Mouse (Mus musculus): ENCODE measurements around the gene 4932414N04Rik.
A peak's percentile ranks its signal among the peaks of the same experiment; 100 is the strongest.
"Not testable (repeated sequence)": the region's sequence is repeated elsewhere in the genome, so short reads cannot be mapped to it uniquely, and the experiment has no call there.

The 4932414N04Rik gene

DNA sequence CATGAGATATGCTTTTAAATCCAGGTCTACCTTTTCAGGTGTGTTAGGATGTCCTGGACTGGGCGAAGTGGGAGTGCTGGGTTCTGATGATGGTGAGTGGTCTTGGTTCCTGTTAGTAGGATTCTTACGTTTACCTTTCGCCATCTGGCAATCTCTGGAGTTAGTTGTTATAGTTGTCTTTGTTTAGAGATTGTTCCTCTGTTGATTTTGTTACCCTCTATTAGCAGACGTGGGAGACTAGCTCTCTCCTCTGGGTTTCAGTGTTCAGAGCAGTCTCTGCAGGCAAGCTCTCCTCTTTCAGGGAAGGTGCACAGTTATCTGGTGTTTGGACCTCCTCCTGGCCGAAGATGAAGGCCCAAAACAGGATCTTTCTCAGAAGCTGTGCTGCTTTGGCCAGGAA lies at the start of gene 4932414N04Rik:
Gene 4932414N04Rik, plus strand, starts transcription at position 301 of the 400 bp plus-strand sequence.
- not testable (repeated sequence) for DNase-seq (ENCODE audit: low spot score in 2 of 2)

GRCm38 (mm10) chr2:68732216-68732615 lies 75.9 kb downstream of the 4932414N04Rik start:
- no peak for DNase-seq (ENCODE audit: low spot score in 2 of 2)

DNA sequence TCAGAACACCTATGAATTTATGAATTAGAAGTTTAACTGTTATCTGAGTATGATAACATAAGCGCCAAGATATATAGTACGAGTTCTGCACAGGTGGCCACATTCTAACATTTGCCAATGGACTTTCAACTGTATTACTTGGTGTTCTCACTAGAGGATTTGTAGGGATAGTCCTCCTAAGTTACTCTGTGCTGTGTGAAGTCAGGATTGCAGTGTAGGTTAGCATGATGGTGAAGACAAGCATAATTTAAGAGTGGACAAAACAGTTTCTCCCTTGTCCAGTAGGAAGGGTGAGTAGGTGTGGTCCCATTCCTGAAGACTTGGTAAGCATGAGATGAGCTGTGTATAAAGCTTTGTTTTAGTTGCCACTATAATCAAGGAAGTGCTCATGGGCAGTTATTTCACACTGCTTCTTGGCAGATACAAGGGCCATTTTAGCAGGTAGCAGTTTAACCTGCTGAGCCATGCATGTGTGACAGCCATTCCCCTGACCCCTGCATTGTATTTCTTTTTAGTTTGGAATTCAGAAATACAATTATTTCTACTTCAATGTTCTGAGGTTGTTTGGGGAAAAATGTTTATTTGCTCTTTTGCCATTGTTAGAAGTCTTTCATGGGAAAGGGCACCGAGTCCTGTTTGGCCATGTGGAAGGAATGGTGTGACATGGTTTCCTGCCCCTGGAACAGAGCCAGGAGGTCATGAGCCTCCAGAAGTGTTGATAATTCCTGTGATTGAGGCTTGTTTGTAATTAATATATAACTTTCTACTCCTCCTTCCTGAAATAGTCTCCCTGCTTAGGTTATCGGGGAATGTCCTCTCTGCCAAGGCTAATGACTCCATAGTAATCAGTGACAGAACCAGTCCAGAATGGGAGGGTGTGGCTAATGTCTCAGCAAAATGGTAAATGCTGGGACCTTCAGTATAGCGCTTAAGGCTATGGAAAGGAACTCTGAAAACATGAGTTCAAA lies 83.8 kb downstream of the 4932414N04Rik start:
- no peak for DNase-seq (ENCODE audit: low spot score in 2 of 2)

DNA sequence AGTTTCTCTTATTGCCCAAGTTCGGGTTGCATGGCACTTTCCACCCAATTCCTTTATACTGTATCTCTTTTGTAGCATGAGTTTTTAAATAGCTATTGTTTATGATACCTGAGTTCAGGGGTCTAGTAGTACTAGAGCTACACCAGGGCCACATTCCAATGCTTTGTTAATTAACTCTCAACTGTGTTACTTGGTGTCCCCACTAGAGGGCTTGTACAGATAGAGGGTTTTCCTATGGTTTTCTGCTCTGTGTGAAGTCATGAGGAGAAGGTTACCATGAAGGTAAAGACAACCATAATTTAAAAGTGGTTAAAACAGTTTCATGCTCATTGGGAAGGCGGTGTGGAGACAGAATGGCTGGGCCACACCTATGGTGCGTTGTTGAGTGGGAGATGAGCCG lies 88.3 kb downstream of the 4932414N04Rik start:
- DNase-seq (ENCODE audit: low spot score in 2 of 2): no peak

GRCm38 (mm10) chr2:68756179-68756578 lies 99.9 kb downstream of the 4932414N04Rik start:
- no peak for DNase-seq (ENCODE audit: low spot score in 2 of 2)

GRCm38 (mm10) chr2:68756793-68757192 lies 100.5 kb downstream of the 4932414N04Rik start:
- peak in 1 of 2 experiments; percentile 14 for DNase-seq (ENCODE audit: low spot score in 2 of 2)

DNA sequence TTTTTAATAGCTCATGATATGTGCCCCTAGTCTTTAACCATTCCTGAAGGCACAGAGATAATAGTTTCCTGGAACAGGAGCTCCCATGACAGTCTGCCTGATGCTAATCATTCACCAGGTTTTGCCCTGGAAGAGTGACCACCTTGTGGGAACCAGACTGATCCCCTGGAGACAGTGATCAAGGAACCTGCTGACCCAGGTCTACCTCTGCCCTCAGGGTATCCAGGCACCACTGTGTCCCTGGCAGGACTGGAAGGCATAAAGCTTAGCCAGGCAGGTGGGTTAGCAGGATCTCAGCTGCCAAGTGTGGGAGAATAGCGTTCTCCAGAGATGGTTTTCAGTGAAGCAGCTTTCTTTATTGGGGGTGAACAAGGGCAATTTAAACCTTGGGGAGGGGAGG lies 109.1 kb downstream of the 4932414N04Rik start:
- DNase-seq (ENCODE audit: low spot score in 2 of 2): no peak

GRCm38 (mm10) chr2:68767186-68767890 lies 111.1 kb downstream of the 4932414N04Rik start:
- DNase-seq (ENCODE audit: low spot score in 2 of 2): no peak

GRCm38 (mm10) chr2:68782268-68783132 lies 126.2 kb downstream of the 4932414N04Rik start:
- DNase-seq (ENCODE audit: low spot score in 2 of 2): no peak

- not testable (repeated sequence) for DNase-seq (ENCODE audit: low spot score in 2 of 2)
These were observed 127.4 kb downstream of the 4932414N04Rik start for GRCm38 (mm10) chr2:68783664-68784063.

- peak; percentile 38 to 77 for DNase-seq (ENCODE audit: low spot score in 2 of 2)
These were observed 128.6 kb downstream of the 4932414N04Rik start for GRCm38 (mm10) chr2:68784710-68785427.

DNA sequence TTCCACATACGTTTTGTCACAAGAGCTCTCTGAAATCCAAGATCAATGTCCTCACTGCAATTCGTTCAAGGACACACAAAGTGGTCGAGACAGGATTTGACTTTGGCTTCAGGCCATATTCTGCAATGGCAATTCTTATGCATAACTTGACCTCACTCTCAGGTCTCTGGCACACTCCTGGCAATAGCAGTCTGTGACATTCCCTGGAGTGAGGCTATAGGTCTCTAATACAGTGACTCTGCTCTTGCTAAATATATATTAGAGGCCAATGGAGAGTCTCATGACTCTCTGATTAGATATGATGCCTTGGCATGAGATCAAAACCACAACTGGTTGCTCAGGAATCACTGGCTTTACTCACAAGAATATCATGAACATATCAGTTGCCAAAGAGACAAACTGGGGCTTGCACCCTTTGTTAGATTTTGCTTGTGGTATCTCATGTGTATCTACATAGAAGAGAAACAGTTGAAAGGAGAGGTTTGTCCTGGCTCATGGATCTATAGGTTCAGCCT lies 130.9 kb downstream of the 4932414N04Rik start:
- DNase-seq (ENCODE audit: low spot score in 2 of 2): no peak

- DNase-seq (ENCODE audit: low spot score in 2 of 2): no peak
These were observed 136.0 kb downstream of the 4932414N04Rik start for GRCm38 (mm10) chr2:68792296-68792695.

- no peak for DNase-seq (ENCODE audit: low spot score in 2 of 2)
These were observed 137.2 kb downstream of the 4932414N04Rik start for GRCm38 (mm10) chr2:68793472-68793871.

DNA sequence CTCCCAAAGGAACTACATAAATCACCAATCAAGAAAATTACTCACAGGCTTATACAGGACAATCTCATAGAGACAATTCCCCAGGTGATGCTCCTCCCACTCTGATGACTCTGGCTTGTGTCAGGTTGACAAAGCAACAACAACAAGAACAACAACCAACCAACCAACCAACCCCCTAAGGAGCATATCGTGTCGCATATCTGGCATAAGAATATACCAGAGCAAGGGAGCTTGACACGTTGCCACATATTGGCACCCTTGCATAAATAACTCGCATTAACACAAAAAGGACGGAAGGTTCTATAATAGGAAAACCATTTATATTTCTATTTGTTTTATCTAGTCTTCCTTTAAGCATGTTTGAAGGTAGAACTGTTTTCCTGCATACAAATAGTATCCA lies 137.9 kb downstream of the 4932414N04Rik start:
- no peak for DNase-seq (ENCODE audit: low spot score in 2 of 2)

DNA sequence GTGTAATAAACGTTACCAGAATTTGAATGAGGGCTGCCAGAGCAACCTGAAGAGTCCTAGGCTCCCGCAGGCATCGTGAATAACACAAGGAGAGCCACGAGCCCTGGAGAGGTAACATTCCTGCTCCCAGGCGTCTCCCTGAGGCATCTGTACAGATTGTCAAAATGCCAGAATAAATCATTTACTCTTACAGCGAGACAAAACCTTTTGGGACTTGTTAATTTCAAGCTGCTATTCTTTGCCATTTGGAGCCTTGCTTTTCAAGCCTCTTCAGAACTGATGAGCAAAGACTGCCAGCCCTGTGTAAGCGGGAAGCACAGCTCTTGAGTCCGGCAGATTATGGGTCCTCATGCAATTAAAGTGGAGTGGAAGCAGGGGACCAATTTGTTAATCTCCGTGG lies 138.3 kb downstream of the 4932414N04Rik start:
- DNase-seq (ENCODE audit: low spot score in 2 of 2): no peak

DNA sequence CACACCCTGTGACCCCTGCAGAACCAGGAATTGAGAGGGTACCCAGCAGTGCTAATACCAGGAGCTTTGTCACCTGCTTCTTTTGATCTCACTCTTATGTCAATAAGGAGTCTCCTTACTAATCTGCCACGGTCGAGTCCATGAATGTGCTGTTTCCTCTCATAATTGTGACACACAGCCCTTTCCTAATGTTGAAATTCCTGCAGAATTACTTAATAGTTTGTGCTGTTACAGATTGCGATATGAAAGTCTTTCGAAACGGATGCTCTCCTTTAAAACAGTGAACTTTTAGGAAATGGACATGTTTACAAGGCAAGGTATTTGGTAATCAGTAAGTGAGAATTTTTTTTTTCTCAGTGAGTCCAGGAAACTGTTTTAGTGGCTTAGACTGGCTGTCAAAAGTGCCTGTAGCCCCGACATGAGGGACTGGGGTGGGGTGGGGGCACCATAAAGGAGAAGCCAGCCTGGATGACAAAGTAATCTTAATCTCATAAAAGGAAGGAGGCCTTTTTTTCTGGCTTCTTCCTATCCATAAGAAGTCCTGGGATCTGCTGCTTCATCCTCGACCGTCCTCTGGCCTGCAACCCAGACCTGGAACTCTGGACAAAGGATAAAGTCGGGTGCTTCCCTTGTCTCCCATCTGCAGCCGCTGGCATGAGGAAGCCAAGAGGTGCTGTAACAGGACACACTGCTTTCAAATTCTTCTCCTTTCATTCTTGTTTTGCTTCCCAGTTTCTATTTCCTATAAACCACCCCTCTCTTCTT lies 139.9 kb downstream of the 4932414N04Rik start:
- no peak for DNase-seq (ENCODE audit: low spot score in 2 of 2)

DNA sequence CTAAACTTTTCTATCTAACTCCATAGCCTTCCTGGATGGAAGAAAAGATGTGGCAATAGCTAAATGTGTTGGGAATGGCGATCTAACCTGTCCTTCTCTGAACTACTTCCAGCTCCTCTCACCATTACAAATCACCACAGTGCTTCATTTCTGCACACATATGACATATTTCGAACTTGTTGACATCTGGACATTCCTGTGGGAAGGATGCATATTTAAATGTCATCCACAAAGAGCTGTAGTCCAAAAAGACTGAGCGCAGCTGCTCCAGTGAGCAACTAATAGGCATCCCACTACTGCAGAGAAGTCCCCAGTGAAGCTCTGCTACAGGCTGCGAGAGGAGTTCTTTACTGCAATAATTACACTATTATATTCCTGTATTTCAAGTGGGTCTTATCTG lies 140.8 kb downstream of the 4932414N04Rik start:
- no peak for DNase-seq (ENCODE audit: low spot score in 2 of 2)

All from spleen, postnatal 10 days (tissue).